ENCODE assay signal across 16 mouse cellular contexts in the genomic region with DNA sequence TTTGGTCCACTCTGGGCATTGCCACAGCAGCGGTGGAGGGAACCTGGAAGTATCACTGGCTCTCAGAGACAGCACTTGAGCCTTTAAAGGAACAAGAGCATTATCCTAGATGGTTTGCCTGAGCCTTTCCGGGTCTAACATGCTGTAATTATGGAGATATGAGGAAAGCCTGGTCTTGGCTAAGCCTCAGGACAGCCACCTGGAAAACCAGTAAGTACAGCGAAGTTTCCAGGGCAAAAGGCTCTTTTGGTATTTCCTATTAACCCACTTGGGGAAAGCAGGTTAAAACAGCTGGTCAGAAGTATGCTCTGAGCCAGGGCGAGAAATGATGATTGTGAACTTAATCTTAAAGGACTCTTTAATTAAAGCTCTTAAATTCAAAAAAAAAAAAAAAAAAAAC.
"Had no signal": no experiment of that assay in that cellular context is flagged by ENCODE, and none has a peak within 500 bp of the region (broad histone marks: within the 10 kb centered on the region; RNA-seq: fewer than 3 reads in every experiment).

No protein-coding gene starts in this region.

- ATAC-seq: liver, embryonic 12.5 days had no signal

- H3K4me3 ChIP-seq: limb, embryonic 15.5 days; liver, embryonic 12.5 days; megakaryocyte, embryonic 14.5 days; myocyte; neural tube, embryonic 12.5 days had no signal

- H3K36me3 ChIP-seq: limb, embryonic 15.5 days; liver, embryonic 12.5 days; neural tube, embryonic 12.5 days had no signal

- H3K4me1 ChIP-seq: liver, embryonic 12.5 days; megakaryocyte, embryonic 14.5 days; neural tube, embryonic 12.5 days had no signal

- H3K9me3 ChIP-seq: limb, embryonic 15.5 days; liver, embryonic 12.5 days; neural tube, embryonic 12.5 days had no signal

- H3K27me3 ChIP-seq: limb, embryonic 15.5 days; liver, embryonic 12.5 days; megakaryocyte, embryonic 14.5 days; neural tube, embryonic 12.5 days had no signal

- H3K27ac ChIP-seq: kidney, postnatal 0 days; liver, embryonic 12.5 days; macrophage; neural tube, embryonic 12.5 days had no signal

- DNase-seq: kidney, adult 9 months; kidney, postnatal 36 days; layer of hippocampus, adult 9-11 months; layer of hippocampus, postnatal 36 days; lung, embryonic 14.5 days; lung, postnatal 14 days; midbrain, embryonic 14.5 days; right cerebral cortex, postnatal 14 days; thymus, postnatal 36 days had no signal

- H3K9ac ChIP-seq: limb, embryonic 15.5 days; liver, embryonic 12.5 days; lung, embryonic 14.5 days; neural tube, embryonic 12.5 days had no signal

- H3K4me2 ChIP-seq: limb, embryonic 15.5 days; liver, embryonic 12.5 days; lung, embryonic 14.5 days; neural tube, embryonic 12.5 days had no signal
